Mouse (Mus musculus) MN1 (cell line): ENCODE results near the gene Prss54.
A peak's percentile ranks its signal among the peaks of the same experiment; 100 is the strongest.
"Not testable (repeated sequence)": the region's sequence is repeated elsewhere in the genome, so short reads cannot be mapped to it uniquely, and the experiment has no call there.

Experiments
- DNase-seq: peaks from one replicate; pipeline ENCODE4 v3.0.0-alpha.2; 2016; ENCODE audit warnings: low spot score

Gene Prss54

GRCm38 (mm10) chr8:95576240-95576639 lies at the start of gene Prss54:
Gene Prss54, minus strand, starts transcription at chr8:95576340.
- no peak for DNase-seq

- no peak for DNase-seq
Measured at GRCm38 (mm10) chr8:95624833-95625232, 48.7 kb upstream of the Prss54 start.

- no peak for DNase-seq
Measured at GRCm38 (mm10) chr8:95620046-95620445, 43.9 kb upstream of the Prss54 start.

- DNase-seq = peak; percentile 18
Measured at GRCm38 (mm10) chr8:95616383-95616782, 40.2 kb upstream of the Prss54 start.

GRCm38 (mm10) chr8:95611769-95612168 lies 35.6 kb upstream of the Prss54 start:
- no peak for DNase-seq

GRCm38 (mm10) chr8:95610749-95611148 lies 34.6 kb upstream of the Prss54 start:
- DNase-seq = no peak

GRCm38 (mm10) chr8:95609406-95609805 lies 33.3 kb upstream of the Prss54 start:
- no peak for DNase-seq

- no peak for DNase-seq
Measured at GRCm38 (mm10) chr8:95607210-95607609, 31.1 kb upstream of the Prss54 start.

- DNase-seq = not testable (repeated sequence)
Measured at GRCm38 (mm10) chr8:95606509-95606908, 30.4 kb upstream of the Prss54 start.

GRCm38 (mm10) chr8:95602168-95602567 lies 26.0 kb upstream of the Prss54 start:
- DNase-seq = no peak

- no peak for DNase-seq
Measured at GRCm38 (mm10) chr8:95601306-95601705, 25.2 kb upstream of the Prss54 start.

GRCm38 (mm10) chr8:95599861-95600260 lies 23.7 kb upstream of the Prss54 start:
- DNase-seq = peak; percentile 48

GRCm38 (mm10) chr8:95596841-95597241 lies 20.7 kb upstream of the Prss54 start:
- no peak for DNase-seq

- no peak for DNase-seq
Measured at GRCm38 (mm10) chr8:95595131-95595530, 19.0 kb upstream of the Prss54 start.

- DNase-seq = no peak
Measured at GRCm38 (mm10) chr8:95593439-95594393, 17.6 kb upstream of the Prss54 start.

- DNase-seq = no peak
Measured at GRCm38 (mm10) chr8:95592131-95592780, 16.1 kb upstream of the Prss54 start.

- DNase-seq = no peak
Measured at GRCm38 (mm10) chr8:95590539-95590938, 14.4 kb upstream of the Prss54 start.

GRCm38 (mm10) chr8:95589282-95589681 lies 13.1 kb upstream of the Prss54 start:
- no peak for DNase-seq

- no peak for DNase-seq
Measured at GRCm38 (mm10) chr8:95587339-95587738, 11.2 kb upstream of the Prss54 start.

GRCm38 (mm10) chr8:95573146-95573545 lies 3.0 kb downstream of the Prss54 start:
- DNase-seq = no peak

- no peak for DNase-seq
Measured at GRCm38 (mm10) chr8:95566809-95567208, 9.3 kb downstream of the Prss54 start.

GRCm38 (mm10) chr8:95566217-95566616 lies 9.9 kb downstream of the Prss54 start:
- no peak for DNase-seq

- DNase-seq = no peak
Measured at GRCm38 (mm10) chr8:95555963-95556362, 20.2 kb downstream of the Prss54 start.
